Mouse (Mus musculus): ENCODE data around the gene Prr12. TPM values are rescaled to one million over a fixed set of nuclear protein-coding genes. Genes with fewer than 3 reads are reported as not detected.

The Prr12 gene
- total RNA-seq, 1 experiment, result 32.3 TPM

GRCm38 (mm10) chr7:45088597-45088996, 35.9 kb upstream of the Prr12 start:
- peaks cover 4 to 23% of the 10 kb centered on the region in 2 experiments; a peak in 2 of 4 replicates for H3K4me1 ChIP-seq (ENCODE audit: control insufficient read depth in 2 of 2, insufficient read depth in 2 of 2, low read length in 2 of 2, poor library complexity in 1 of 2)
- TF ChIP-seq ZC3H11A (IDR thresholded peaks at IDR 0.05; ENCODE audit: borderline replicate concordance, low read depth, low read length), result no peak
- no peak for TF ChIP-seq ZNF384 (IDR thresholded peaks at IDR 0.05; ENCODE audit: low read depth, low read length)
- no peak for TF ChIP-seq MAFK (IDR thresholded peaks at IDR 0.05; ENCODE audit: insufficient read depth, low read depth, low read length)
- TF ChIP-seq CHD2 (IDR thresholded peaks at IDR 0.05; ENCODE audit: low read depth, low read length), result no peak
- no peak for TF ChIP-seq HCFC1 (IDR thresholded peaks at IDR 0.05; ENCODE audit: borderline replicate concordance, insufficient read depth, low read length)
- H3K4me3 ChIP-seq (ENCODE audit: insufficient read depth in 1 of 2, low read depth in 1 of 2, low read length in 2 of 2, poor library complexity in 1 of 2, severe bottlenecking in 1 of 2), result peak overlapping the region; percentile 23 to 44; a peak in 2 of 4 replicates
- DNase-seq (ENCODE audit: low read depth, low spot score), result no peak
- no peaks in the 10 kb centered on the region; the same call in 1 of the 2 replicates for H3K36me3 ChIP-seq (ENCODE audit: control insufficient read depth, insufficient read depth, low read length, poor library complexity, severe bottlenecking)
- in situ Hi-C loops (cut with MboI; ENCODE audit: low sequenced_read_pairs in 2 of 2, unreplicated experiment in 2 of 2), result no loop called here
- H3K9ac ChIP-seq (ENCODE audit: insufficient read depth, low read depth, low read length, poor library complexity, severe bottlenecking), result no peak overlapping the region
- no peaks in the 10 kb centered on the region for H3K9me3 ChIP-seq (ENCODE audit: control insufficient read depth, insufficient read depth, low read depth, low read length)
- H3K27ac ChIP-seq (ENCODE audit: insufficient read depth, low read depth, low read length, poor library complexity, severe bottlenecking), result no peak overlapping the region

- in situ Hi-C loops (cut with MboI; ENCODE audit: low sequenced_read_pairs in 2 of 2, unreplicated experiment in 2 of 2), result no loop called here
- Histone ChIP-seq H3K27ac (ENCODE audit: insufficient read depth, low read depth, low read length, poor library complexity, severe bottlenecking) (no peak overlapping the region), H3K9ac (ENCODE audit: insufficient read depth, low read depth, low read length, poor library complexity, severe bottlenecking) (no peak overlapping the region), H3K9me3 (ENCODE audit: control insufficient read depth, insufficient read depth, low read depth, low read length) (no peaks in the 10 kb centered on the region), H3K4me3 (ENCODE audit: insufficient read depth in 1 of 2, low read depth in 1 of 2, low read length in 2 of 2, poor library complexity in 1 of 2, severe bottlenecking in 1 of 2) (no peak overlapping the region), H3K4me1 (ENCODE audit: control insufficient read depth in 2 of 2, insufficient read depth in 2 of 2, low read length in 2 of 2, poor library complexity in 1 of 2) (peaks cover 0 to 21% of the 10 kb centered on the region in 2 experiments; a peak in 2 of 4 replicates), H3K36me3 (ENCODE audit: control insufficient read depth, insufficient read depth, low read length, poor library complexity, severe bottlenecking) (peaks cover 3% of the 10 kb centered on the region; the same call in 1 of the 2 replicates)
- TF ChIP-seq ZC3H11A (IDR thresholded peaks at IDR 0.05; ENCODE audit: borderline replicate concordance, low read depth, low read length) (no peak), ZNF384 (IDR thresholded peaks at IDR 0.05; ENCODE audit: low read depth, low read length) (no peak), CHD2 (IDR thresholded peaks at IDR 0.05; ENCODE audit: low read depth, low read length) (no peak), HCFC1 (IDR thresholded peaks at IDR 0.05; ENCODE audit: borderline replicate concordance, insufficient read depth, low read length) (no peak), MAFK (IDR thresholded peaks at IDR 0.05; ENCODE audit: insufficient read depth, low read depth, low read length) (no peak)
- DNase-seq (ENCODE audit: low read depth, low spot score), result no peak
Observed at GRCm38 (mm10) chr7:45086084-45086483, 33.4 kb upstream of the Prr12 start.

GRCm38 (mm10) chr7:45083300-45083890, 30.7 kb upstream of the Prr12 start:
- no peaks in the 10 kb centered on the region for H3K9me3 ChIP-seq (ENCODE audit: control insufficient read depth, insufficient read depth, low read depth, low read length)
- H3K4me3 ChIP-seq (ENCODE audit: insufficient read depth in 1 of 2, low read depth in 1 of 2, low read length in 2 of 2, poor library complexity in 1 of 2, severe bottlenecking in 1 of 2), result peak overlapping the region in 1 of 2 experiments; percentile 46; a peak in 2 of 4 replicates
- no peak overlapping the region for H3K27ac ChIP-seq (ENCODE audit: insufficient read depth, low read depth, low read length, poor library complexity, severe bottlenecking)
- no peak for DNase-seq (ENCODE audit: low read depth, low spot score)
- in situ Hi-C loops (cut with MboI; ENCODE audit: low sequenced_read_pairs in 2 of 2, unreplicated experiment in 2 of 2), result no loop called here
- H3K4me1 ChIP-seq (ENCODE audit: control insufficient read depth in 2 of 2, insufficient read depth in 2 of 2, low read length in 2 of 2, poor library complexity in 1 of 2), result peaks cover 0 to 17% of the 10 kb centered on the region in 2 experiments; a peak in 2 of 4 replicates
- TF ChIP-seq CHD2 (IDR thresholded peaks at IDR 0.05; ENCODE audit: low read depth, low read length), result no peak
- no peak for TF ChIP-seq HCFC1 (IDR thresholded peaks at IDR 0.05; ENCODE audit: borderline replicate concordance, insufficient read depth, low read length)
- no peak for TF ChIP-seq ZNF384 (IDR thresholded peaks at IDR 0.05; ENCODE audit: low read depth, low read length)
- TF ChIP-seq ZC3H11A (IDR thresholded peaks at IDR 0.05; ENCODE audit: borderline replicate concordance, low read depth, low read length), result no peak
- TF ChIP-seq MAFK (IDR thresholded peaks at IDR 0.05; ENCODE audit: insufficient read depth, low read depth, low read length), result no peak
- peaks cover 3% of the 10 kb centered on the region; the same call in 1 of the 2 replicates for H3K36me3 ChIP-seq (ENCODE audit: control insufficient read depth, insufficient read depth, low read length, poor library complexity, severe bottlenecking)
- peak overlapping the region; percentile 21; the same call in 1 of the 2 replicates for H3K9ac ChIP-seq (ENCODE audit: insufficient read depth, low read depth, low read length, poor library complexity, severe bottlenecking)

- H3K4me3 ChIP-seq (ENCODE audit: insufficient read depth in 1 of 2, low read depth in 1 of 2, low read length in 2 of 2, poor library complexity in 1 of 2, severe bottlenecking in 1 of 2), result peak overlapping the region in 1 of 2 experiments; percentile 46; a peak in 2 of 4 replicates
- peaks cover 0 to 16% of the 10 kb centered on the region in 2 experiments; a peak in 2 of 4 replicates for H3K4me1 ChIP-seq (ENCODE audit: control insufficient read depth in 2 of 2, insufficient read depth in 2 of 2, low read length in 2 of 2, poor library complexity in 1 of 2)
- in situ Hi-C loops (cut with MboI; ENCODE audit: low sequenced_read_pairs in 2 of 2, unreplicated experiment in 2 of 2), result no loop called here
- H3K9me3 ChIP-seq (ENCODE audit: control insufficient read depth, insufficient read depth, low read depth, low read length), result no peaks in the 10 kb centered on the region
- no peak for TF ChIP-seq ZNF384 (IDR thresholded peaks at IDR 0.05; ENCODE audit: low read depth, low read length)
- no peak for TF ChIP-seq HCFC1 (IDR thresholded peaks at IDR 0.05; ENCODE audit: borderline replicate concordance, insufficient read depth, low read length)
- no peak for TF ChIP-seq CHD2 (IDR thresholded peaks at IDR 0.05; ENCODE audit: low read depth, low read length)
- no peak for DNase-seq (ENCODE audit: low read depth, low spot score)
- 0 out of 2 replicates have a peak overlapping the region, but pooled peaks have one; percentile 21 for H3K9ac ChIP-seq (ENCODE audit: insufficient read depth, low read depth, low read length, poor library complexity, severe bottlenecking)
- peak overlapping the region; percentile 33; the same call in 1 of the 2 replicates for H3K27ac ChIP-seq (ENCODE audit: insufficient read depth, low read depth, low read length, poor library complexity, severe bottlenecking)
- peaks cover 5% of the 10 kb centered on the region; the same call in 1 of the 2 replicates for H3K36me3 ChIP-seq (ENCODE audit: control insufficient read depth, insufficient read depth, low read length, poor library complexity, severe bottlenecking)
Observed at GRCm38 (mm10) chr7:45082401-45083299, 30.0 kb upstream of the Prr12 start.

All from ES-E14 (cell line).